Mouse (Mus musculus) adipocyte (in vitro differentiated cells): Measurements from ENCODE around the gene Mrnip.
A peak's percentile ranks its signal among the peaks of the same experiment; 100 is the strongest.

ENCODE experiments used
- DNase-seq: peaks from one replicate; pipeline ENCODE4 v3.0.0-alpha.2; 2016; ENCODE audit warnings: low spot score

Gene Mrnip

DNA sequence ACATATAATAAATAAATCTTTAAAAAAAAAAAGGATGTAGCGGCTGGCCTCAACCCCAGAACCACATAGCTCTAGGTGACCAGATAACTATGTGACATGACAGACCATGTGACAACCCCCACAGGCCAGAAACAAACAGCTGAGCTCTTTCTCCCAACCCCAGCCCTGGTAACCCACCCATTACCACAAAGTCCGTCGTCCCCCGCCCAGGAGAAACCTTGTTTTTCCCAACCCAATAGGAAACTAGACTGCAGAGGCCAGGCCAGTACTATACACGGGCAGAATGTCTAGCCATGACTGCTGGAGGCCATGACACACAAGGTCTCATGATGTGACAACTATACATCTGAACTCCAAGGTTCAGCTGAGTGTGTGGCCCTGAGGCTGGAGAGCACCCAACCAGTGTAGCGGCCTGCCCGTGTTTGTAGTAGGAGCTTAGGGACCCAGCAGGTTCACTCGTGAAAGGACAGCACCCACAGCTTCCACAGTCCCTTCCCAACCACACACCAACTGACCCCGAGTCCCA, 29.1 kb downstream of the Mrnip start:
- no peak for DNase-seq

DNA sequence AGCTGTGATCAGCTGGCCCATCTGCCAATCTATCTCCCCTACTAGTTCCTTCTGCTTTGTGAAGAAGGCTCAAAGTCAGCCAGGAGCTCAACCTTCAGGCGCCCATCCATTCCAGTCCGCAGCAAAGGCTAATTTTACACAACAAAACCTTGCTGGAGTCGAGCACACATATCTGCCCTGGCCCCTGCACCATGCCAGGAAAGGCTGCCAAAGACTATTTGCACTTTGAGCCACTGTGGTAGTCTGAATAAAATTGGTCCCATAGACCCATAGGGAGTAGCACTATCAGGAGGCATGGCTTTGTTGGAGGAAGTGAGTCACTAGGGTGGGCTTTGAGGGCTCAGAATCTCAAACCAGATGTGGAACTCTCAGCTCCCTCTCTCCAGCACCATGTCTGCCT, 31.2 kb downstream of the Mrnip start:
- peak; percentile 78 for DNase-seq

DNA sequence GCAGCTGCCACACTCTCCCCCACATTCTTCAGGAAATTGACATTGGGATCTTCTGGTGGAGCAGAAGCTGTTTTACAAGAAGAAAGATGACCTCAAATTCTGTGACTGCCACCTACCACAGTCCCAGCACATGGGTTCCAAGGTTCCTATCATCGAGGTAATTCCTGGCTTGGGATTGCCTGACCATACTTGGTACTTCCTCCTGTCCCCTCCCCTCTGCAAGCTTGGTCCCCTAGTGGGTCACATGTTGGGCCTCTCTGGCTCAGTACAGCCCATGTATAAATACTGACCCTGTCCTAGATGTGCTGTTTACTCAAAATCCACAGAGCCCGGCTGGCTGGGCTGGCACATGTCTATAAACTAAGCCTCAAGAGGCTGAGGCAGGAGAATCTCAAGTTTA, 31.8 kb downstream of the Mrnip start:
- no peak for DNase-seq

DNA sequence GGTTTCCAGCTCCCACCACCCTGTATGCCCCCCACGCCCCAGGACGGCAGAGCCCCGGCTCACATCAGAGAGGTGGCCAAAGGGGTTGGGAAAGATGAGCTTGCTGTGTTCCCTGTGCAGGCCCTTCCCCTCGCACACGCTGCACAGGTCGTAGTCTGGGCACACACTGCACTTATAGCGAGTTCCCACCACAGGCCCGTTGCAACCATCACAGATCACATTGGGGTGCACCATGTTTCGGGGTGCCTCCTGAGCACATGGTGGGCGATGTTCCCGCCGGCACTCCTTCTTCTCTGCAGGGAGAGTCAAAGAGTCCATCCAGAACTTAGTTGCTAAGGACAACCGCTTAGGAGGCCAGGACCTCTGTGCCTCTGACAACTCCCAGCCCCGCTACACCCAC, 33.1 kb downstream of the Mrnip start:
- no peak for DNase-seq

GRCm38 (mm10) chr11:50208039-50208438, 33.8 kb downstream of the Mrnip start:
- DNase-seq: no peak

- peak; percentile 96 for DNase-seq
Observed at GRCm38 (mm10) chr11:50210101-50210504, 35.9 kb downstream of the Mrnip start.

DNA sequence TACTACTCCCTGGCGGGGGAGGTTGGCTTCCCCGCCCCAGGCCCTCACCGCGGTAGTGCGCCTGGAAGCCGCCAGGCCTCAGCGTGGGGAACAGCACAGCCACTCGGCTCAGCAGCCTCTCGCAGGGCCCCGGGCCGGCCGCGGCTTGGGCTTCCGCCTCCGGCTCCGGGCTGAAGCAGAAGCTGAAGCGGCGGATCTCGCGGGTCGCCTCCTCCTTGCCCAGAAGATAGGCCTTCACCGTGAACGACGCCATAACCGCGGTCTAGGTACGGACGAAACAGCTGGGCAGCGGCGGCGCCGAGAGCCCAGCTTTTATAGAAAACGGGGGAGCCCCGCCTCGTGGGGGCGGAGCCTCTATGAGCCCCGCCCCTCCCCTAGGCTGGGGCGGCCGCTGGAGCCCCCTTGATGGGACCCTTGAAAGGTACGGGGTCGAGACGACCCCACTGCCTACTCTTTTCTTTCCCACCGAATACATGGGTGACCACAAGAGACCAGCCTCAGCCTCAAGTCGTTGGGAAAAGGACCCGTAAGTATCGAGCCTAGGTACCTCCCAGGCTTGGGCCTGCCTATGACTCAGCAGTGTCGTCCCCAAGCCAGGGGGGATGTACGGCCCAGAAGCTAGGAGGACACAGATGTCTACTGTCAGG, 36.4 kb downstream of the Mrnip start, which contains the start of the genes Sqstm1 and Mgat4b:
Gene Sqstm1 (minus strand): TSS at position 323 of the 647 bp plus-strand sequence.
Gene Mgat4b (plus strand): TSS at position 386 of the 647 bp plus-strand sequence.
- DNase-seq: peak; percentile 82

DNA sequence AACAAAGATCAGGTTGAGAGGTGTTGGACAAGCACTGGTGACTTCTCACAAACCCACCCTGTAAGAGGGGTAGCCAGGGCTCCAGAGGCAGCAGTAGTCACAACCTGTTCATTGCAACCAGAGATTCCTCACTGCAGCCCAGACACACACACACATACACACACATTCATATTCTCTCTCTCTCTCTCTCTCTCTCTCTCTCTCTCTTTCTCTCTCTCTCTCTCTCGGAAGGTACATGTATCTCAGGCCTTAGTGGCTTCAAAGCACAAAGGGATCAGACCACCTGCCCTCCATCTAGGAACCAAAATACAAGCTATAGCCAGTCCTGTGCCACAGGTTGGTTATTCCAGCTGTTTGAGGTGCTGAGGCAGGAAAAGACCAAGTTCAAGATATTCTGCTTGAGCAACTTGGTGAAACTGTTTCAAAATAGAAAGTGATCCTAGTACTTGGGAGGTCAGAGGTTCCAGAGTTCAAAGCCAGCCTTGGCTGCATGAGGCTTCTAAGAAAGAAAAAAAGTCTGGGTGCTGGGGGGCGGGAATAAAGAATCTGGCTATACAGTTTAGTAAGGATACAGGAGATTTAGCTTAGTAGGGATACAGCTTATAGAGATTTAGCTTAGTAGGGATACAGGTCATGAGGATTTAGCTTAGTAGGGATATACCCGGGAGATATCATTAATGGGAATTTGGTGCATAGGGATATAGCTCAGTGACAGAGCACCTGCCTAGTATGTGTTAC, 37.2 kb downstream of the Mrnip start:
- DNase-seq: peak; percentile 68

- DNase-seq: peak; percentile 72
Observed at GRCm38 (mm10) chr11:50212060-50212739, 38.0 kb downstream of the Mrnip start.

- peak; percentile 91 for DNase-seq
Observed at GRCm38 (mm10) chr11:50212848-50213758, 38.9 kb downstream of the Mrnip start.

DNA sequence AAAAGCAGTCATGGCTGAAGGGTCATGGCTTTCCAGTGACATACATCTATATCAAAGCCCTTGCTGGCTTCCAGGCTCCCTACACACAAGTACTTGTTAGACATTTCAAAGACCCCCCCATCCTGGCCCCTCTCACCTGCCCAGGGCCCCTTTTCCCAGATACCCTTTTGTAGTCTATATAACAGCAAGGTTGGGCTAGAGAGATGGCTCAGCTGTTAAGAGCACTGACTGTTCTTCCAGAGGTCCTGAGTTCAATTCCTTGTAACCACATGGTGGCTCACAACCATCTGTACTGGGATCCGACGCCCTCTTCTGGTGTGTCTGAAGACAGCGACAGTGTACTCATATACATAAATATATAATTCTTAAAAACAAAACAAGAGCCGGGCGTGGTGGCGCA, 40.4 kb downstream of the Mrnip start:
- no peak for DNase-seq

- no peak for DNase-seq
Observed at GRCm38 (mm10) chr11:50215633-50216032, 41.4 kb downstream of the Mrnip start.

- no peak for DNase-seq
Observed at GRCm38 (mm10) chr11:50216724-50217366, 42.6 kb downstream of the Mrnip start.

- DNase-seq: no peak
Observed at GRCm38 (mm10) chr11:50217811-50218210, 43.6 kb downstream of the Mrnip start.

- no peak for DNase-seq
Observed at GRCm38 (mm10) chr11:50219833-50220232, 45.6 kb downstream of the Mrnip start.

GRCm38 (mm10) chr11:50222559-50223276, 48.5 kb downstream of the Mrnip start:
- DNase-seq: no peak

- no peak for DNase-seq
Observed at GRCm38 (mm10) chr11:50223783-50224662, 49.8 kb downstream of the Mrnip start.

DNA sequence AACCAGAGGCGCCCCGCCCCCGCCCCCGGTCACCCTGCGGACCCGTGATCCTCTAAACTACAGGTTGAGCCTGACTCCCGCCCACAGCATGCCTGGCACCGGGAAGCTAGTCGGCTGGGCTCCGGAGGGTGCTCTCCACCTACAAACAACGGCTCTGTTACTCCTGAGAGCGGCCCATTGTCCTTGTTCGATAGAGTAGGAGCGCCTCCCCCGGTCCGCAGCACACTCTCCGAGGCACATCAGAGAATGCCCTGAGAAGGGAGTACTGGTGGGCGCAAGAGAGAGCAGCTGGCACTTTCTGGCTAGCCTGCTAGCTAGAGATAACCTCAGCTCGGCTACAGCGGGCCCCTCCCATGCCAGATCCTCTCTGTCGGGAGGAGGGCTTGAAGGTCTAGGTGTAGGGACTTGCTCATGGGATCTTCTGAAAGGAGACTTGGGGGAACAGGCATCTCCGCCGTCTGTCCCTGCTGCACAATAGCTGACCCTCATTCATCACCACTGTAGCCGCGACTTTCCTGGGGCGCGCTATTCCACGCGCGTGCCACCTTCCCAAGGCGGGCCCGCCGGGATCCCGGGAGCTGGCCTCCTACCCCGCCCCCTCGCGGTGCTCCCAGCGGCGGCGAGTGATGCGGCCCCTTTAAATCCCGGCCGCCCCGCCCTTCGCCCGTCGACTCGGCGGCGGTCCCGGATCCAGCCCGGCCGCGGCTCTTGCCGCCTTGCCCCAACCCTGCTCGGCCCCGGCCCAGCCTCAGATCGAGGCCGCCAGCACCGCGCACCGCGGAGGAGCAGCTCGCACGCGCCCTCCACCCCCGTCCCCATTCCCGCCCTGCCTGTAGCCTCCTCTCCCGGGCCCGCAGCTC, 50.7 kb downstream of the Mrnip start:
- peak; percentile 81 for DNase-seq
